Comparison of ENCODE assay signal across 8 mouse cellular contexts in the genomic region with DNA sequence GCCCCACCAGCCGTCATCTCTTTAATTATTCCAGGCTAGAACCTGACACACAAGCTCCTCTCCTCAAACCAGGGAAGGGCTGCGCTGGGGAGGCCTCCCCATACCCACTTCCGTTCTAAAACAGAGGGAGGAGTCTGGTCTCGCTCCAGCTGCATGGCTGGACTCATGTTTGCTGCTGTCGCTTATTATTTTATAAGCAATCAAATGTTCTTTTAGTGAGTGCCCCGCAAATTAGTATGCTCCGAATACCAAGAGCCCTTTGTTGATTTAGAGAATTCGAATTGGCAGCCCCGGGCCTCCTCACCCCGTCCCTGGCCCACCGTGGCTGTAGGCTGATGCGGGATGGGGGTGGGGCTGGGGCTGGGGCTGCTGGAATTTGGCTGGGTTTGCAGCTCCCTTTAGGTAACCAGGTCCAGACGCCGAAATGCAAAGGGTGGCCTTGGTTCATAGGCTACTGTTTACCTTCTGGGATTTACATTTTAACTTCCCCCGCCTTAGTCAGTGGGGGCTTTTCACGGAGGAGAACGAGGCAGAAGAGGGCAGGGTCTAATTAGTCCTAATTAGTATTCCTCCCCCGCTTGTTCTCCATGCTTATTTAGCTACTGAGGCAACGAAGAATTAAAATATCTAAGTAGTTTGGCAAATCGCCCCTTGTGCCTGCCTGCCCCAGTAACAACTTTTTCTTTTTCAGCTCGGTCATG. TPM values are rescaled to one million over a fixed set of nuclear protein-coding genes. Genes with fewer than 3 reads are reported as not detected.
DNase-seq lines count a peak whose midpoint lies in the region; ATAC-seq lines count a peak whose summit lies in the region.

No protein-coding gene starts in this region.

- ATAC-seq in granulocyte monocyte progenitor cell, adult 5-6 weeks (replicated peaks; ENCODE audit: poor library complexity, severe bottlenecking): peak; percentile 23
- peak; percentile 32; the same call in 1 of the 2 replicates for ATAC-seq in midbrain, embryonic 11.5 days (ENCODE audit: low FRiP score)

- H3K9me3 ChIP-seq in midbrain, embryonic 11.5 days (ENCODE audit: control insufficient read depth, low read length): no peaks in the 10 kb centered on the region

- H3K4me3 ChIP-seq in midbrain, embryonic 11.5 days (ENCODE audit: low read depth, low read length): peak overlapping the region; percentile 17; the same call in 1 of the 2 replicates

- 2% methylated on average over 21 of the region's 21 CpGs for WGBS in midbrain, embryonic 11.5 days

- no peak overlapping the region for H3K9ac ChIP-seq in midbrain, embryonic 11.5 days (ENCODE audit: low read length)

- H3K36me3 ChIP-seq in midbrain, embryonic 11.5 days (ENCODE audit: control insufficient read depth, insufficient read depth, low read length): no peaks in the 10 kb centered on the region

- peaks cover 24% of the 10 kb centered on the region for H3K4me1 ChIP-seq in midbrain, embryonic 11.5 days (ENCODE audit: control insufficient read depth, insufficient read depth, low read length)

- peaks cover 23% of the 10 kb centered on the region for H3K27me3 ChIP-seq in midbrain, embryonic 11.5 days (ENCODE audit: control insufficient read depth, insufficient read depth, low read length)

- H3K27ac ChIP-seq in midbrain, embryonic 11.5 days (ENCODE audit: low read depth, low read length): no peak overlapping the region

- peak overlapping the region; percentile 51 for H3K4me2 ChIP-seq in midbrain, embryonic 11.5 days

- DNase-seq in heart, adult 11 months: peak; percentile 94
- no peak for DNase-seq in heart, adult 8-10 months (ENCODE audit: low spot score)
- peak; percentile 47 for DNase-seq in adrenal gland, postnatal 14 days
- peak; percentile 49 to 54 for DNase-seq in kidney, postnatal 25 days
- DNase-seq in midbrain, embryonic 11.5 days (ENCODE audit: low spot score, missing footprints): peak; percentile 91
- peak; percentile 43 for DNase-seq in yolk sac, embryonic 10.5 days (ENCODE audit: low spot score)
- DNase-seq in natural killer cell, adult 2 months (ENCODE audit: low spot score in 2 of 2): no peak

RNA-seq across cellular contexts. Expression of gene Itgb5, which starts 3.4 kb away (rescaled TPM):
- total RNA-seq in heart, adult 8-10 months (2022): 100 to 1,000 TPM in 1 of 4 experiments, 10 to 100 TPM in 3; 87.6 to 103 (median 91.3) TPM
- 103 and 118 TPM in 2 replicates for total RNA-seq in adrenal gland, postnatal 14 days (2021)
- 8.1 and 19.6 TPM in 2 replicates for total RNA-seq in granulocyte monocyte progenitor cell, adult 5-6 weeks (2014; fragmentation: Nextera tagmentation)
- total RNA-seq in granulocyte monocyte progenitor cell, adult 5-6 weeks (2017): 9.2 and 13.4 TPM in 2 replicates
- 22.0 and 23.2 TPM in 2 replicates for polyA plus RNA-seq in midbrain, embryonic 11.5 days (2014; fragmentation: Nextera tagmentation; extraction: Ambion mirVana)

RNA-seq across cellular contexts. Expression of gene Muc13, which starts 39.0 kb away (rescaled TPM):
- under 1 TPM in 2 of 4 experiments, not detected in 2; 0.09 to 0.14 TPM for total RNA-seq in heart, adult 8-10 months (2022)
- total RNA-seq in adrenal gland, postnatal 14 days (2021): 0.22 TPM in 1 of 2 replicates, not detected in the other
- total RNA-seq in granulocyte monocyte progenitor cell, adult 5-6 weeks (2014; fragmentation: Nextera tagmentation): 41.1 and 69.5 TPM in 2 replicates
- total RNA-seq in granulocyte monocyte progenitor cell, adult 5-6 weeks (2017): 53.2 and 60.5 TPM in 2 replicates
- 0.10 TPM in 2 replicates for polyA plus RNA-seq in midbrain, embryonic 11.5 days (2014; fragmentation: Nextera tagmentation; extraction: Ambion mirVana)

Comparison
In these comparisons a context has a peak if more than half of its experiments do, and no peak if none do; other contexts are left out.
1. DNase-seq: peak in heart, adult 11 months (single experiment), adrenal gland, postnatal 14 days (single experiment), kidney, postnatal 25 days (2 of 2), midbrain, embryonic 11.5 days (single experiment) and yolk sac, embryonic 10.5 days (single experiment); none in heart, adult 8-10 months (single experiment) and natural killer cell, adult 2 months (0 of 2).
2. RNA of gene Muc13, which starts 39.0 kb away (total RNA-seq): 41.1 to 69.5 TPM in granulocyte monocyte progenitor cell, adult 5-6 weeks; 0.22 TPM in adrenal gland, postnatal 14 days and 0.09 to 0.14 TPM in heart, adult 8-10 months; every median in the first group is over 10 times any median in the second.